Mouse (Mus musculus): Measurements from ENCODE around the gene Adcy4.

GRCm38 (mm10) chr14:55761163-55761562 is 22.7 kb downstream of the Adcy4 start, which contains the start of gene Ltb4r2:
- no peak for TF ChIP-seq CTCF (IDR thresholded peaks at IDR 0.05; ENCODE audit: low read depth, low read length)
- TF ChIP-seq POLR2AphosphoS5 (IDR thresholded peaks at IDR 0.05; ENCODE audit: insufficient replicate concordance, low read depth, low read length), result no peak
- TF ChIP-seq GATA1 (IDR thresholded peaks at IDR 0.05; ENCODE audit: borderline replicate concordance, low read length), result no peak
